Mouse (Mus musculus) embryonic fibroblast, embryonic 13.5 days (primary cell): ENCODE measurements around the gene Scin.

Source experiments
- CTCF ChIP-seq: IDR thresholded peaks from 2 replicates; pipeline ENCODE4 v1.5.1; 2011; ENCODE audit warnings: mild to moderate bottlenecking, control low read depth, low read length, moderate library complexity, borderline replicate concordance; ENCODE audit not compliant: insufficient read depth
- POLR2A ChIP-seq: IDR thresholded peaks from 2 replicates; pipeline ENCODE4 v1.6.1; 2011; ENCODE audit warnings: low read depth, mild to moderate bottlenecking, control low read depth, low read length, moderate library complexity

GRCm38 (mm10) chr12:40023918-40024317 is 110.1 kb downstream of the Scin start:
- no peak for TF ChIP-seq CTCF
- TF ChIP-seq POLR2A, result no peak
